Mouse (Mus musculus) kidney, postnatal 36 days (tissue): ENCODE measurements around the gene Pdzd7.
"Not testable (repeated sequence)": the region's sequence is repeated elsewhere in the genome, so short reads cannot be mapped to it uniquely, and the experiment has no call there.

Experiments
- DNase-seq, 2 experiments: peaks; one replicate each; pipeline ENCODE4 v3.0.0; 2021 to 2022; ENCODE audit warnings: mixed read lengths in 2 of 2

The Pdzd7 gene

GRCm38 (mm10) chr19:45058113-45058839 lies 12.8 kb upstream of the Pdzd7 start:
- peak; percentile 96 to 97 for DNase-seq

DNA sequence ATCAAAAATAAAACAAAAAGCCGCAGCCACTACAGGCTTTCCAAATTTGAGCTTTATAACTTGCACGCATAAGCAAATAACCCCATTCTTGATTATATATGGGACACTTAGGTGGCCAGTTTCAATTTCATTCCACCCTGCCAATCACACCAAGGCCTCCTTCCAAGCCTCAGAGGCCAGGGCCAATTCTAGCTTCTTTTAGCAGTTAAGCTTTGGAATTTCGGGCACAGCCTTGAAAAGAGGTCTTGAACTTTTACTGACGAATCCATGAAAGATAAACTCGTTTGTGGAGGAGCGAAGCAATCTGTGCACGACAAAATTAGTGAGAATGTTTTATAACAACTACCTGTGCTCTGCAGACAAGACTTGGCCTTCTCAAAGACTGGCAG lies 12.2 kb upstream of the Pdzd7 start:
- DNase-seq = no peak

- DNase-seq = no peak
Measured at GRCm38 (mm10) chr19:45056908-45057698, 11.6 kb upstream of the Pdzd7 start.

GRCm38 (mm10) chr19:45056364-45056763 lies 10.8 kb upstream of the Pdzd7 start:
- peak; percentile 43 to 53 for DNase-seq

DNA sequence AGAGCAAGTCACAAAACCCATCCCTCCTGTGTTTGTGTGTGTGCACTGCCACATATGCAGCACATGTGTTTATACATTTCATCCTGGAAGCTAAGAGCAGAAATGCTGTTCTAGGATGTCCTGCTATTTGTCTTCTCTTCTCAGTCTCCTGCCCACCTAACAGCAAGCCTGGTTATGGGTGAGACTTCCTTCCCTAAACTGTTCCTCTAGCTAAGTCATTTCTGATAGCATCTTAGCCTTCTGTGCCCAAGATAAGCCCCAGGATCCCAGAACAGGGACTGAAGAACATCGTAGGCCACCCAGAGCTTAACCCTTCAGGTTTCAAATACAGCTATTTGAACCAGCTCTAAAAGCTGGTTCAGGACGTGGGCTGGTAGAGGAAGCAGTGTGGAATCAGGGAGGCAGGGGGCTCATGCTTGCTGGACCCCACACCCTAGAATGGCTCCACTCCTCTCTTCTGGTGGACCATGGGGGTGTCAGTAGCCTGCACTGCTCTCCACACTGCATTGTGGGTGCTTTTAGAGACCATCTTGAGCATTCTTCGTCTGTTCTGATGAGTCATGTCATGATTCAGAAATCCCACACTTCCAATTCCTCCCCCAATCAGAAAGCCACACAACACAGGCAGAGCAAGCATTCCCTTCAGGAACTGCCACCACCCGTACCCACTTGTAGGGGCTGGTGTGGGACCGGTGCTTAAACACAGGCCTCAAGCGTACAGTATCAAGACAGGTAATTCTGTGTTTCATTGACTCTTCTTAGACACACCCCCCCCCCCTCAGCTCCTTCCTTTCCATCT lies 9.6 kb upstream of the Pdzd7 start:
- no peak for DNase-seq

DNA sequence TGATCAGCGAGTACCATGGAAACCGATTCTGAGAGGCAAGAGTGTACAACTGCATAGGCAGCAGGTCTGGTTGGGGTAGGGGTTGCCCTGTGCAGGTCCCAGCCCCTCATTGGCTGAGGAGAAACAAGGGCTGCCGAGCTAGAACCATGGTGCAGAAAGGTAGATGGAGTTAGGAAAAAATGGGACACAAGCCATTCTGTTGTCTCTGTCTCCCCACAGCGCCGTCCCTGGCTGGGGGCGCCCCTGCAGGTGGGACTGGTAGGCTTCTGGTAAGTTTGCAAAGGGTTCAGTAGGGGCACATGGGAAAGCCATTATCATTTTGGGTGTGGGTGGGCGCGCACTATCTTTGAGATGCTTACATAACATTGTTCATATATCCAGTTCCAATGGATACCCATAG lies 7.9 kb upstream of the Pdzd7 start:
- no peak for DNase-seq

- DNase-seq = no peak
Measured at GRCm38 (mm10) chr19:45049523-45049922, 4.0 kb upstream of the Pdzd7 start.

DNA sequence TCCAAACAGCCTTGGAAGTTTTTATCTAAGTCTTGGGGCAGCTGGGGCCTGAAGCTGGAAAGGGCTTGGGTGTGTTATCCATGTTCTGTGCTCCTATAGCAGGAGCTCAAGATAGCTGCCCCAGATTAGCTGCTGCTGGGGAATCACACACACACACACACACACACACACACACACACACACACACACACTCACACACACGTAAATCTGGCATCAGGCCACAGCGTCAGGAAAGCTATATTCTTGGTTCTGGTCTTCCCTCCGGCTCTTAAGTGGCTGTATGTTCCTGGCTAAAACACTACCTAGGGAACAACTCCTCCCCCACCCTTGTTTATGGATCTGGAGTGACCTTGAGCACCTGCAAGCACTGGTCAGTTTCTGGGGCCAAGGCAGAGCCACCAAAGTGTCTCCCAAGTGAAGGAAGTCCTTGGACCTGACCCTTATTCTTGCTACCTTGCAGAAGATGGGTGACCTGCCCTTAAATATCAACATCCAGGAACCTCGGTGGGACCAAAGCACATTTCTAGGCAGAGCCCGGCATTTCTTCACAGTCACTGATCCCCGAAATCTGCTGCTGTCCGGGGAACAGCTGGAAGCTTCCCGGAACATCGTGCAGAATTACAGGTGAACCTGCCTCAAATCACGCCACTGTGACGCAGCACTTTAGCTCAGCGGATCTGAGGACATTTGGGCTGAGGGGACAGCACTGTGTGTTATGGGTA lies 3.3 kb upstream of the Pdzd7 start:
- peak in 1 of 2 experiments; percentile 43 for DNase-seq

DNA sequence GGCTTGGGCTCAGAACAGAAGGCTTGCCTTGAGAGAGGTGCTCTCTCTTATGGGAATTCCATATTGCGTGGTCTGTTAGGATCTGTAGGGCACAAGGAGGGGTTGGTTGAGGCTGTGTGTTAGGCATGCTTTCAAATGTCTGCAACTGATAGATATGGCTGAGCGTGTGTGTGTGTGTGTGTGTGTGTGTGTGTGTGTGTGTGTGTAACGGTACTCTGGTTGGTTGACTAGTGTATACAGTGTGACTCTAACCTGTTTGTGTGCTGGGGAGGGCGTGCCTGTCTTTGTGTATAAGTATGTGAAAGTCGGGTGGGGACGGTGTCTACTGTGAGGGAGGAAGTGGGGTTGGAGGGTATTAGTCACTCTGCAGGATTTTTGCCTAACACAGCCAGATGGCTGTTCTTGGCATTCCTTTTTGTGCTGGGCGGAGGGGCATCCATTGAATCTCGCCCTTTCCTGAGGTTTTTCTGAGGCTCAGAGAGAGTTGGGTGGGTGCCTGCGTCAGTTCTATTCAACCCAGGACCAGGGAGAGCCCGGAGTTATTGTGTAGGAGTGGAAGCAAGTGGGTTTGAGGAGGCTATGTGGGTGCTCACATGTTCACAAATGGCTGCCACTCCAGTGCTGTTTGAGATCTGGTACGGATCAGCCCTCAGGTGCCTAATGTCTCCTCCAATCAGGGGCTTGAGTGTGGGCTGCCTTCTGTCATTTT lies 2.6 kb upstream of the Pdzd7 start:
- DNase-seq = peak; percentile 51 to 57

DNA sequence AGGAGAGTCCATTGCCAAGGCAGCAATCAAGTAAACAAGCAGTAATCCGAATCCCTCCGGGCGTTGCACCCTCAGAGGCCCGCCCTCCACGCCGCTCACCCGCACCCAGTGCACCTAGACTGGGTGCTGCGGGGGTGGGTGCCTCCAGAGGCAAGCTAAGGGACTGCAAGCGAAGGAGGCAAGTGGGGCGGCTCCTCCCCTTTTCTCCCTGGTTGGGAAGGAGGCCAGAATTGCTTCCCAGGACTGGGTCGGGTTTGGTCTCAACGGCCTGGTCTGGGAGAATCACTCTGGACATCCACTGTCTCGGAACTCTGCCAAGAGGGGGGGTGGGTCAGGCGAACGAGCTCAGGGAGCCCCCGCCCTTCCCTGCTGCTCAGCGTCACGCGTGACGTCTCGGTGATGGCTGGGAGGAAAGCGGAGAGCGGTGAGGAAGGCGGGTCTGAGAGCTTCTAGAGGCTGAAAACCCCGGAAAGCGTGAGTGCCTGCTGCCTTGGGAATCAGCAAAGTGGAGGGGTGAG lies 2.0 kb upstream of the Pdzd7 start, which contains the start of gene Sfxn3:
Gene Sfxn3, plus strand, starts transcription at position 87 of the 518 bp plus-strand sequence.
- DNase-seq = peak; percentile 95 to 96

DNA sequence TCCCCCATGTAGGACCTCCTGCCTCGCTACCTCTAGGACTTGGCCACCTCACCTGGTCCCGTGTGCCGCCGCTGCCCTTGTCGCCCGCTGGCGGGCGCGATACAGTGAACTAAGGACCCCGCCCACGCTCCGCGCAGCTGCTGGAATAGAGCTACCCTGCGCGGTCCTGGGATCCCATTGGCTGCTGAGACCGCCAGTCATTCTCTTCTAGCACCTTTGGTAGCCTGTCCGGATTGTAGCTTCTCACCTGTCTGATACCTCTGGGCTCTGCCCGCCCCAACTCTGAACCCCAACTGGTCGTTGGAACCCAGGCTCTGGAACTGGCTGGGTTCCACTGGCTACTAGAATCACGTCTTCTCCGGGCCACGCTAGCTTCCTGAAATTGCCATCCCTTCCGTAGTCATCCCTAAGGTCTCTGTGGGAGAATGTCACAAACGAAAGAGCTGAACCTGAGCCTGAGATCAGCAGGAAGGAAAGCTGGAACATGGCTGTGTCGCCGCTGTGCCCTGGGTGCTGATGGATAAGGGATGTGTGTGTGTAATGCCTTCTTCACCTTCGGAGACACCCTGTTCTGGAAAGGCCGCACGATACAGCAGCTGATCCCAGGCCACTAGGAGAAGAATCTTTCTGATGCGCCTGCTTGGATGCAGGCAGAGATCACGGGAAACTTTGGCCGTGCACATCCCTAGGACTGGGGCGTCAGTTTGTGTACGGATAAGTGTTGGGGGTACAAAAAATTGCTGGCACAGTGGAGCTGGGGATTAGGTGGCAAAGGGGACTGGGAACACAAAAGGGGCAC lies 1.2 kb upstream of the Pdzd7 start:
- DNase-seq = peak; percentile 93 to 94

- DNase-seq = no peak
Measured at GRCm38 (mm10) chr19:45045236-45045635, 281 bp downstream of the Pdzd7 start.

- no peak for DNase-seq
Measured at GRCm38 (mm10) chr19:45044389-45044927, 1.1 kb downstream of the Pdzd7 start.

- DNase-seq = no peak
Measured at GRCm38 (mm10) chr19:45040214-45040613, 5.3 kb downstream of the Pdzd7 start.

DNA sequence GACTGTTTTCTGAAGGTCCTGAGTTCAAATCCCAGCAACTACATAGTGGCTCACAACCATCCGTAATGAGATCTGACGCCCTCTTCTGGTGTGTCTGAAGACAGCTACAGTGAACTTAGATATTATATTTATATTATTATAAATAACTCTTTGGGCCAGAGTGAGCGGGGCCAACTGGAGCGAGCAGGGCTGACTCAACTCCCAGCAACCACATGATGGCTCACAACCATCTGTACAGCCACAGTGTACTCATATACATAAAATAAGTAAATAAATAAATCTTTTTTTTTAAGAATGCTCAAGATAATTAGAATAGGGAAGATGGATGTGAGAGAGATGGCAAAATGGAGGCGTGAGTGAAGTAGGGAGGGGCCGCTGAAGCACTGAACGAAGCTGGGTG lies 7.3 kb downstream of the Pdzd7 start:
- not testable (repeated sequence) for DNase-seq

- DNase-seq = peak in 1 of 2 experiments; percentile 81
Measured at GRCm38 (mm10) chr19:45036867-45037266, 8.7 kb downstream of the Pdzd7 start.

DNA sequence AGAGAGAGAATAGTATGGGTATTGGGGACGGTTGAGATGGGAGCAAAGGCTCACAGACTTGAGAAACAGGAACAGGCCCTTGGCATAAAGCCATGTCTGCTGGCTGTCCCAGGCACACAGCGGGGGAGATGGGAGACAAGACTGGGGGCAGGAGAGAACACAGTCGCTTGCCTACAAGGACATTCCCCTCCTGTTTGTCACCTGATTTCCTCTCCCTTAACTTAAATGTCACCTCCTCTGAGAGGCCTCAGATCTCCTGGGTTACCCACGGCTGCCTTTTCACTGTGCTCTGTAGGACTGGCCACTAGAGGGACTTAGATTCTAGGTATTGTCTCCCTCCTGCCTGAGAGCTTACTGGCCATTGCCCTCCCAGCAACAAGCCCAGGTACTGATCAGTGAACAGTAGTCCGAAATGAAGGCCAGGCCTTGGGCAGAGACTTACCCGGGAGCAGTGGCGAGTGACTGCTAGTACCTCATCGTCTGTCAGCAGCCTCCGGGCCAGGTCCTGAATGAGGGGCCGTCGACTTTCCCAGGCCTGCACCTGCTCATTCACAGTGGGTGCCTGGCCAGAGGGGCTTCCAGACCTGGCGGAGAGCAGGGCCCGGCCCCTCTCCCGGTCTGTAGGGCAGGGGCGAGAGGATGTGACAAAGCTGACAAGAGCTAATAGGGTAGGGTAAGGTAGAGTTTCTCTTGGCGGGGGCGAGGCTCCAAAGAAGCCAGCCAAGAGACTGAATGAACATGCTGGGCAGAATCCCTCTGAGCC lies 12.8 kb downstream of the Pdzd7 start:
- peak in 1 of 2 experiments; percentile 49 for DNase-seq

- peak; percentile 81 to 87 for DNase-seq
Measured at GRCm38 (mm10) chr19:45031780-45032179, 13.7 kb downstream of the Pdzd7 start.
